Mouse (Mus musculus) limb, embryonic 14.5 days (tissue): ENCODE measurements around the gene Gpr137b. TPM values are rescaled to one million over a fixed set of nuclear protein-coding genes. Genes with fewer than 3 reads are reported as not detected.
"Not testable (repeated sequence)": the region's sequence is repeated elsewhere in the genome, so short reads cannot be mapped to it uniquely, and the experiment has no call there.

Source experiments
- ATAC-seq: fragments of 200-750 bp; cut with Nextera tagmentation; 2 replicates; pipeline ENCODE4 v1.8.0; 2017; ENCODE audit warnings: low read depth, moderate number of reproducible peaks, moderate TSS enrichment; ENCODE audit not compliant: low FRiP score
- DNase-seq: peaks from one replicate; pipeline ENCODE4 v3.0.0-alpha.2; 2015; ENCODE audit warnings: low spot score
- H3K27ac ChIP-seq: fragments of 300-500 bp; sonication (generic); replicated peaks from 2 replicates; pipeline ENCODE4 v1.5.1; 2014; ENCODE audit warnings: low read depth, mild to moderate bottlenecking, low read length, moderate library complexity, mixed read lengths
- H3K27me3 ChIP-seq: fragments of 300-500 bp; sonication (generic); 2 replicates; pipeline ENCODE4 v1.6.1; 2014; ENCODE audit warnings: low read length, mixed read lengths; ENCODE audit not compliant: control insufficient read depth, insufficient read depth
- H3K36me3 ChIP-seq: fragments of 300-500 bp; sonication (generic); 2 replicates; pipeline ENCODE4 v1.6.1; 2014; ENCODE audit warnings: mild to moderate bottlenecking, low read length, moderate library complexity, mixed read lengths; ENCODE audit not compliant: control insufficient read depth, insufficient read depth
- H3K4me1 ChIP-seq: fragments of 300-500 bp; sonication (generic); 2 replicates; pipeline ENCODE4 v1.6.1; 2014; ENCODE audit warnings: antibody characterized with exemption, low read length, mixed read lengths; ENCODE audit not compliant: control insufficient read depth, insufficient read depth
- H3K4me2 ChIP-seq: fragments of 300-500 bp; sonication (generic); replicated peaks from 2 replicates; pipeline ENCODE4 v1.6.1; 2014; ENCODE audit warnings: low read depth, mild to moderate bottlenecking, low read length, moderate library complexity; ENCODE audit not compliant: severe bottlenecking
- H3K4me3 ChIP-seq: fragments of 300-500 bp; sonication (generic); replicated peaks from 2 replicates; pipeline ENCODE4 v1.5.1; 2014; ENCODE audit warnings: low read length
- H3K9ac ChIP-seq: fragments of 300-500 bp; sonication (generic); 2 replicates; pipeline ENCODE4 v1.6.1; 2014; ENCODE audit warnings: mild to moderate bottlenecking, low read depth, low read length, moderate library complexity; ENCODE audit not compliant: severe bottlenecking
- H3K9me3 ChIP-seq: fragments of 300-500 bp; sonication (generic); 2 replicates; pipeline ENCODE4 v1.6.1; 2016; ENCODE audit warnings: low read length; ENCODE audit not compliant: control insufficient read depth
- WGBS: fragments of 180-500 bp; shearing (Covaris S2); extraction: QIAGEN DNeasy Blood & Tissue Kit; methylation state at CpG from one replicate; pipeline ENCODE4 v1.1.7; 2014; 5-methylcytosine and 5-hydroxymethylcytosine counted together
- polyA plus RNA-seq, 2 experiments: library from polyadenylated mRNA; depleted of rRNA in 1 of 2; stranded (reverse) in 1 of 2; unstranded in 1 of 2; fragments of >200 nt; fragmentation: Nextera tagmentation in 1 of 2; extraction: Ambion mirVana in 1 of 2; gene quantifications; 2 replicates each; pipeline versions ENCODE4 v1.2.1 to v1.2.3; 2012 to 2014

The Gpr137b gene
- polyA plus RNA-seq (2012; rRNA removed) (14.8 and 14.9 TPM in 2 replicates), polyA plus RNA-seq (2014; fragmentation: Nextera tagmentation; extraction: Ambion mirVana) (11.0 and 11.7 TPM in 2 replicates)

- ATAC-seq, result peak; percentile 86
- WGBS, result 0% methylated on average over 18 of the region's 78 CpGs
- not testable (repeated sequence) for H3K9ac ChIP-seq
Observed at GRCm38 (mm10) chr13:13393228-13394095, at the start of gene Gpr137b. Gene Gpr137b, minus strand, starts transcription at chr13:13394014.

DNA sequence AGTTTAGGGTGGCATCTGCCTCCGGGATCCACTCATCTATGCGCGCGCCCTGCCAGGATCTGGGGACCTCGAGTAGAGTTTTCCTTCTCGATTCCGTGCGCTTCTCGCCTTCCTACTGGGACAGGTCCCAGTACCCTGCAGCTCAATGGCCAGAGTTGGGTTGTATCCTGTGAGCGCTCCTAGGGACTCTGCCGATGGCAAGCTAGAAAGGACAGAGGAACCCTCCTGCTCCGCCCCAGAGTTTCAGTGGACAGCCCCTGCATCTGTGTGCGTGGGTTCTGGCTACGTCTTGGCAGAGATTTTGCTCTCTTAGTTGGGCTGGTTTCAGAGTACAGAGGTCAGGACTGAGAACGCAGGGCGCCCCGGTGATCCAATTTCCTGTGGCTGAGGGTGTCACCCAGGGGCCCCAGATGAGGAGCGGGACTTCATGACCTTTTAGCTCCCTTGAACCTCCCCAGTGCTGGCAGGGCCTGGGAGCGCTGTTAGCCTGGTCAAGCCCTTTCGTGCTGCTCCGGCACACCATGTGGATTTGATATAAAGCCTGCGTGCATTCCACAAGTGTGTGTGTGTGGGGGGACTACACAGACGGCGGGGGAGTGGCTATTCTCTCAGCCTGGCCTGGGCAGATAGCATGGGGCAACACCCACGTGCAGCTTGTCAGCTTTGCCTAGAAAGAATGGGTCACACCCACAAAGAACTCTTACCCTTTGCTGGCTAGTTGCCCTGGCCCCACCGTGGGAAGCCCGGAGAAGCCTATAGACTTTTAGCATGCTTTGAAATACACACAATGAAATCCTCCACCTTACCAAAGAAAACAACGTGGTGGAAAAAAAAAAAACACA, 44.5 kb upstream of the Gpr137b start:
- H3K27me3 ChIP-seq, H3K27ac ChIP-seq, H3K36me3 ChIP-seq, H3K9me3 ChIP-seq, H3K9ac ChIP-seq, H3K4me1 ChIP-seq, DNase-seq: not testable (repeated sequence)
- Histone ChIP-seq H3K4me2 (peak overlapping the region; percentile 34; the same call in 1 of the 2 replicates), H3K4me3 (peak overlapping the region; percentile 22)
- WGBS, result under 1% methylated on average over 13 of the region's 28 CpGs
- peak; percentile 58 for ATAC-seq

More at GRCm38 (mm10) chr13:13393228-13394095, at the start of gene Gpr137b:
- Histone ChIP-seq H3K4me2 (peak within 1 kb of the TSS; percentile 46), H3K4me3 (peak within 1 kb of the TSS; percentile 34)
- H3K27me3 ChIP-seq, H3K36me3 ChIP-seq, H3K9me3 ChIP-seq, H3K4me1 ChIP-seq, H3K27ac ChIP-seq: not testable (repeated sequence)
- peak; percentile 3 for DNase-seq

DNA sequence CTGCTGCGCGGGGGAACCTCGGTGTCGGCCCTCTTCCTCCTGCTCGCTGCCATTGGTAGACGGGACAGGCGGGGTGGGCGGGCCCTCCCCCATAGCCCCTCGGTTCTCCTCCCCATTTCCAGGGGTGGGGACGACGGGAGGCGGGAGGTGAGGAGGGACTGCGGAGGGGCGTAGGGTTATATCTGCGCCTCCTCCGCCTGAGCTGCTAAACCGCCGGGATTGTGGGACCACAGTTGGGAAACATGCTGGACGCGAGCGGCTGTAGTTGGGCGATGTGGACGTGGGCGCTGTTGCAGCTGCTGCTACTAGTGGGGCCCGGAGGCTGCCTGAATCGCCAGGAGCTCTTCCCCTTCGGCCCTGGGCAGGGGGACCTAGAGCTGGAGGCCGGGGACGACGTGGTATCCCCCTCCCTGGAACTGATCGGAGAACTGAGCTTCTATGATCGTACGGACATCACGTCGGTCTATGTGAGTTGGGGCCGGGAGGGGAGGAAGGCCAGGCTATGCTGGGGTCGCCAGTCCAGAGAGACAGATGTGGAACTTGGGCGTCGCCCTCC, 43.7 kb upstream of the Gpr137b start, which contains the start of gene Nid1:
Gene Nid1, plus strand, starts transcription at position 92 of the 556 bp plus-strand sequence.
- not testable (repeated sequence) for H3K27ac ChIP-seq, H3K36me3 ChIP-seq, H3K27me3 ChIP-seq, H3K9me3 ChIP-seq, H3K9ac ChIP-seq, H3K4me1 ChIP-seq
- WGBS, result under 1% methylated on average over 21 of the region's 39 CpGs
- H3K4me2 ChIP-seq, result peak within 1 kb of the TSS; percentile 34; the same call in 1 of the 2 replicates
- H3K4me3 ChIP-seq, result peak within 1 kb of the TSS; percentile 26
- DNase-seq (peak; percentile 28), ATAC-seq (peak; percentile 92)

DNA sequence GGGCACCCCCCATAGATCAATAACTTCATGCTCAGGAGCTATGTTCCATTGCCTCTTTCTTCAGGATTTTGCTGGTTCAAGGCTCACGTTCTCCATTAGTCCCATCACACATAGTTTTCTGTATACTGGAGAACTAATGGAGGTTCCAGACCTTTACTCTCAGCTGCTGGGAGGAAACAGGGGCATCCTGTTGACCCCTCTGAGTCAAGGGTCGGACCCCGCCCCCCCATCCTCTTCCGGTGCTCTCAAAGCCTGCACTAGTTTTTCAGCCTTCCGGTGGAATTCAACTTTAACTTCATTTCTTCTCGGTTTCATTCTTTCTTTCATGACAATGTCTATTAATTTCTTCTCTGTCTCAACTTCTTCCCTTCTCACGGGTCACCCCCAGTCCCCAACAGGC, 42.3 kb upstream of the Gpr137b start:
- H3K9me3 ChIP-seq, H3K4me3 ChIP-seq, H3K4me1 ChIP-seq, DNase-seq, H3K27ac ChIP-seq, H3K36me3 ChIP-seq, H3K27me3 ChIP-seq, H3K9ac ChIP-seq, ATAC-seq, H3K4me2 ChIP-seq: not testable (repeated sequence)
- 77% methylated on average over 4 of the region's 7 CpGs for WGBS

GRCm38 (mm10) chr13:13423301-13423700, 29.5 kb upstream of the Gpr137b start:
- DNase-seq, H3K9ac ChIP-seq, H3K9me3 ChIP-seq, H3K4me3 ChIP-seq, H3K4me1 ChIP-seq, H3K4me2 ChIP-seq, ATAC-seq, H3K27me3 ChIP-seq, H3K36me3 ChIP-seq, H3K27ac ChIP-seq: not testable (repeated sequence)
- WGBS, result 80% methylated on average over 1 of the region's 5 CpGs

GRCm38 (mm10) chr13:13418859-13419258, 25.0 kb upstream of the Gpr137b start:
- H3K4me3 ChIP-seq, H3K9ac ChIP-seq, H3K9me3 ChIP-seq, H3K27ac ChIP-seq, H3K4me2 ChIP-seq, H3K36me3 ChIP-seq, ATAC-seq, H3K27me3 ChIP-seq, H3K4me1 ChIP-seq, DNase-seq: not testable (repeated sequence)
- 94% methylated on average over 6 of the region's 12 CpGs for WGBS

- H3K4me2 ChIP-seq, DNase-seq, H3K9ac ChIP-seq, H3K27me3 ChIP-seq, H3K4me3 ChIP-seq, H3K4me1 ChIP-seq, H3K9me3 ChIP-seq, H3K36me3 ChIP-seq, H3K27ac ChIP-seq: not testable (repeated sequence)
- ATAC-seq, result 0 out of 2 replicates have a peak, but pooled peaks have one; percentile 12
- WGBS, result 85% methylated on average over 2 of the region's 4 CpGs
Observed at GRCm38 (mm10) chr13:13416007-13416337, 22.2 kb upstream of the Gpr137b start.
